Mouse (Mus musculus) stomach, embryonic 16.5 days (tissue): Measurements from ENCODE around the gene Parp14. TPM values are rescaled to one million over a fixed set of nuclear protein-coding genes. Genes with fewer than 3 reads are reported as not detected.

Source experiments
- ATAC-seq: fragments of 200-750 bp; cut with Nextera tagmentation; 2 replicates; pipeline ENCODE4 v1.8.0; 2017; ENCODE audit warnings: moderate number of reproducible peaks, moderate TSS enrichment; ENCODE audit not compliant: insufficient read depth, low FRiP score
- H3K27ac ChIP-seq: fragments of 300-500 bp; sonication (generic); 2 replicates; pipeline ENCODE4 v1.5.1; 2014; ENCODE audit warnings: low read length
- H3K27me3 ChIP-seq: fragments of 300-500 bp; sonication (generic); 2 replicates; pipeline ENCODE4 v1.6.1; 2014; ENCODE audit warnings: low read length, control low read depth, mixed read lengths; ENCODE audit not compliant: control insufficient read depth, insufficient read depth
- H3K36me3 ChIP-seq: fragments of 300-500 bp; sonication (generic); 2 replicates; pipeline ENCODE4 v1.6.1; 2014; ENCODE audit warnings: low read length; ENCODE audit not compliant: control insufficient read depth, insufficient read depth
- H3K4me1 ChIP-seq: fragments of 300-500 bp; sonication (generic); 2 replicates; pipeline ENCODE4 v1.6.1; 2014; ENCODE audit warnings: low read length, control low read depth, mixed read lengths; ENCODE audit not compliant: control insufficient read depth, insufficient read depth
- H3K4me2 ChIP-seq: fragments of 300-500 bp; sonication (generic); 2 replicates; pipeline ENCODE4 v1.6.1; 2014; ENCODE audit warnings: low read depth, low read length, mixed read lengths
- H3K4me3 ChIP-seq: fragments of 300-500 bp; sonication (generic); replicated peaks from 2 replicates; pipeline ENCODE4 v1.5.1; 2014; ENCODE audit warnings: mild to moderate bottlenecking, low read length
- H3K9ac ChIP-seq: fragments of 300-500 bp; sonication (generic); 2 replicates; pipeline ENCODE4 v1.6.1; 2014; ENCODE audit warnings: low read length
- H3K9me3 ChIP-seq: fragments of 300-500 bp; sonication (generic); replicated peaks from 2 replicates; pipeline ENCODE4 v1.6.1; 2016; ENCODE audit warnings: low read length, control low read depth; ENCODE audit not compliant: control insufficient read depth
- WGBS: fragments of 180-500 bp; shearing (Covaris S2); extraction: QIAGEN DNeasy Blood & Tissue Kit; methylation state at CpG from one replicate; pipeline ENCODE4 v1.1.7; 2014; 5-methylcytosine and 5-hydroxymethylcytosine counted together
- polyA plus RNA-seq: library from polyadenylated mRNA; unstranded; fragments of >200 nt; fragmentation: Nextera tagmentation; extraction: Ambion mirVana; gene quantifications from 2 replicates; pipeline ENCODE4 v1.2.1, GENCODE M21; 2015

Parp14 gene
- polyA plus RNA-seq, 1 experiment from 2014 or later, result 2.2 TPM

DNA sequence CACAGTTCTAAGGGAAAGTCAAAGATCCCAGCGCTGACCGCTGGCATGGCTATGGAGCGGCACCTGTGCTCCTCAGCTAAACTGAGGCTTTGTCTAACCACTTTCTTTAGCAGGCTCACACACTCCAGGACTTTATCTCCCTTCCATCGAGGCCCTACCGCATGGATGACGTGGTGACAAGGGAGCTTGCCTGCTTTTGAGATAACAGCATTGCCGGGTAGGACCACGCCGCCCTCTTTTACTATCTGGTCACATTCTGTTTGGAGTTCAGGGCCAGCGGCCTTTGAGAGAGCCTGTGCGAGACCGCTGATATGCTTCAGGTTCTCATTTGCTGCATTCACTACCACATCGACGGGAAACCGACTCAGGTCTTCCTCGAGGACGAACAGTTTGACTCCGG, 14.6 kb downstream of the Parp14 start:
- WGBS, result 84% methylated on average over 18 of the region's 18 CpGs
- ATAC-seq, result no peak
- Histone ChIP-seq H3K4me2 (no peak overlapping the region), H3K9ac (no peak overlapping the region), H3K27me3 (no peaks in the 10 kb centered on the region), H3K9me3 (no peaks in the 10 kb centered on the region), H3K4me1 (no peaks in the 10 kb centered on the region), H3K27ac (no peak overlapping the region), H3K36me3 (no peaks in the 10 kb centered on the region), H3K4me3 (no peak overlapping the region)

DNA sequence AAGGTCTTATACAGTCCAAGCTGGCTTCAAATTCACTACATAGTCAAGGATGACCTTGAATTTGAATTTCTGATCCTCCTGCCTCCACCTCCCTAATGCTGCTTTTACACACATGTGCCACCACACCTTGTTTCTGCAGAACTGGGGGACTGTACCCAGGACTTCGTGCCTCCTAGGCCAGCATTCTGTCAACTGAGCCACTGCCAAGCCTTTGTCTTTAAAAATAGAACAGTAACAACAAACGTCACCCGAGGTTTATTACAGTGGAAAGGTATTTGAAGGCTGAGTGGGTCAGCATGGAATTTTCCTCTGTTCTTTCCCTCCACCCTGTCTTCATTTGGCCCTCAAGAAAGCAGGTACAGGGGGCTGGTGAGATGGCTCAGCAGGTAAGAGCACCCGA, 15.5 kb downstream of the Parp14 start:
- no peak overlapping the region for H3K4me3 ChIP-seq
- H3K36me3 ChIP-seq, result no peaks in the 10 kb centered on the region
- WGBS, result 78% methylated on average over 4 of the region's 4 CpGs
- no peak overlapping the region for H3K4me2 ChIP-seq
- no peaks in the 10 kb centered on the region for H3K9me3 ChIP-seq
- no peak; the same call in 1 of the 2 replicates for ATAC-seq
- H3K27ac ChIP-seq, result no peak overlapping the region
- no peaks in the 10 kb centered on the region for H3K4me1 ChIP-seq
- no peak overlapping the region for H3K9ac ChIP-seq
- H3K27me3 ChIP-seq, result no peaks in the 10 kb centered on the region

DNA sequence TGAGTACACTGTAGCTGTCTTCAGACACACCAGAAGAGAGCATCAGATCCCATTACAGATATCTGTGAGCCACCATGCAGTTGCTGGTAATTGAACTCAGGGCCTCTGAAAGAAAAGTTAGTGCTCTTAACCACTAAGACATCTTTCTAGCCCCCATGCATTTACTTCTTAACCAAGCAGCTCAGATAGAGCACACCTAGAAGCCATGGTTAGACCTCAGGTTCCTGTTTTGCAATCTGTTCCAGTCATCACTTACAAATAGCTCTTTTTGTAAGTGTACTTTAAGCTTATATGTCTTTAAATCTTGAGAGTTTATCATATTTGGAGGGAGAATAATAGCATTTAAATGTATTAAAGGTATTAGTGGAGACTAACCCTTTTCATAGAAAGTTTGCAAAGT, 24.2 kb downstream of the Parp14 start:
- Histone ChIP-seq H3K36me3 (no peaks in the 10 kb centered on the region), H3K4me1 (no peaks in the 10 kb centered on the region), H3K9me3 (no peaks in the 10 kb centered on the region), H3K27me3 (no peaks in the 10 kb centered on the region), H3K4me3 (no peak overlapping the region), H3K4me2 (no peak overlapping the region), H3K27ac (no peak overlapping the region), H3K9ac (no peak overlapping the region)
- no peak for ATAC-seq

DNA sequence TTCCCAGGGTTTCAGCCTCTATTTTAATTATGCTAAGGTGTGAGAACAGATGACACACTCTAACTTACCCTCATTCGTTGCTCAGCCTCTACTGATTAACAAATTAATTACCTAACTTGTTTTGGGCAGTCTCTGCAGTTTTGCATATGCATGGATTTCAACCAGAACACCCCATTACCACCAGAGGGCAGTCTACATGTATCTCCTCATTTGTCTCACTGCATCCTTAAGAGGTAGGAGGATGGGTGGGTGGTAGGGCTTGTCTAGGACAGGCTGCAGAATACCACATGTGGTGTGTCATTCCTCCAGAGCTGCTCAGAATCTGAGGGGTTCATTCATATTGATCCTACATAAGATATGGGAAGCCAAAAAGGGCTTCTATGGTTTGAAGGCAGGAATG, 31.7 kb downstream of the Parp14 start:
- Histone ChIP-seq H3K4me2 (no peak overlapping the region), H3K9ac (no peak overlapping the region), H3K27me3 (no peaks in the 10 kb centered on the region), H3K9me3 (no peaks in the 10 kb centered on the region), H3K4me1 (no peaks in the 10 kb centered on the region), H3K4me3 (no peak overlapping the region), H3K27ac (no peak overlapping the region), H3K36me3 (no peaks in the 10 kb centered on the region)
- WGBS, result 30% methylated on average over 1 of the region's 1 CpGs
- no peak for ATAC-seq

DNA sequence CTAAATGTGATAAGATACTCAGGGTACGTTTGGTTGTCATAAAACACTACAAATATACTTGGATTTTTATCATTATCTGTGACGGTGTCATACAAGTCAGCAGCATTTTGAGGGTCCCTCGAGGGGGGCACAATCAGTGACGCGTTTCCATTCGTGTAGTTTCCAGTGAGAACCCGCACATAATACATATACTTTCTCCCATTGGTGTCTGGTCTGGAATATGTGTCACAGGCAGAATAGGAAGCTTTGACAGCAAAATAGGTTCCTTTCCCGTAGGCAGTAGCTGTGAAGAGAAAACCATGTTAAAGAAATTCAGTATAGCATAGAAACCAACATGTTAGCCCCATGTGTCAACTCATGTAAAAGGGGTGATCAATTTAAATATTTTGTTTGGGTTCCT, 36.7 kb downstream of the Parp14 start:
- H3K27ac ChIP-seq, result no peak overlapping the region
- no peaks in the 10 kb centered on the region for H3K36me3 ChIP-seq
- H3K4me2 ChIP-seq, result no peak overlapping the region
- no peak for ATAC-seq
- H3K4me3 ChIP-seq, result no peak overlapping the region
- H3K9me3 ChIP-seq, result no peaks in the 10 kb centered on the region
- H3K9ac ChIP-seq, result no peak overlapping the region
- WGBS, result 85% methylated on average over 8 of the region's 8 CpGs
- H3K27me3 ChIP-seq, result no peaks in the 10 kb centered on the region
- H3K4me1 ChIP-seq, result no peaks in the 10 kb centered on the region

DNA sequence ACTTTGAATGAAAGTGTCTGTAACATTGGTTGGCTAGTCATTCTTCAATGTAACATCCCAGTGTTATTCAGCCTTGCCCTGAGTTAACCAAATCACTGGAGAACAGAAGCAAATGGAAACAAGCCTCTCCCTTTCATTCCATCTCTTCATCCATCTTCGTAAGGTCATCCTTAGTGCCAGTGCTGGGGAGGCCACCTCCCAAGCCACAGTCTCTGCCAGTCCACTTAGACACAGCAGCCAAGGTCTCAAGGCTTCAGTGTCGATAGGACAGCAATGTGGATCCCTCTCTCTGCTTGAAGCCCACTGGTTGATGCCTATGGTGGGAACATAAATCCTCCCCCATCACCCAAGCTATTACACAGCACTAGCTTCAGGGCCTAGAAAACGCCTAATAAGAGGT, 38.4 kb downstream of the Parp14 start:
- Histone ChIP-seq H3K4me2 (no peak overlapping the region), H3K4me3 (no peak overlapping the region), H3K9me3 (no peaks in the 10 kb centered on the region), H3K4me1 (no peaks in the 10 kb centered on the region), H3K27me3 (no peaks in the 10 kb centered on the region), H3K9ac (no peak overlapping the region), H3K36me3 (no peaks in the 10 kb centered on the region), H3K27ac (no peak overlapping the region)
- WGBS, result 73% methylated on average over 3 of the region's 3 CpGs
- ATAC-seq, result no peak

DNA sequence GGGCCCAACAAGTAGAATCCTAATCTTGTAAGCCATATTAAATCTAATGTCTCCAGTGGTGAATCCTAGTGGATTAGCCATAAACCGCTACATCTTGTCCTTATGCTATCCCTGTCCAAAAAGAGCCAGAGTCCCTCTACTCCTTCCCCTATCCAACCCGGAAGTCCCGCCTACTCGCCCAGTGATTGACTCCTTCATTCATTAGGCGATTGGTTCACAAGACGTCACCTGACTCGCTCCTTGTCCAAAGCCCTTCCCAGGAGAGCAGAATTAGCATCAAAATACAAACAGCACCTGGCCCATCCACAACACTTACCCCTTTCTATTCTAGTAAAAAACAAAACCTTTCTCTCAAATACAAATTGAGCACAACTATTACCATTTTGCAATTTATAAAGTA, 41.3 kb downstream of the Parp14 start:
- no peak for ATAC-seq
- no peak overlapping the region for H3K27ac ChIP-seq
- no peaks in the 10 kb centered on the region for H3K27me3 ChIP-seq
- no peak overlapping the region for H3K4me3 ChIP-seq
- H3K36me3 ChIP-seq, result 0 out of 2 replicates have a peak, but pooled peaks cover 3% of the 10 kb centered on the region
- H3K9ac ChIP-seq, result no peak overlapping the region
- no peaks in the 10 kb centered on the region for H3K9me3 ChIP-seq
- WGBS, result 35% methylated on average over 7 of the region's 7 CpGs
- no peak overlapping the region for H3K4me2 ChIP-seq
- H3K4me1 ChIP-seq, result no peaks in the 10 kb centered on the region

DNA sequence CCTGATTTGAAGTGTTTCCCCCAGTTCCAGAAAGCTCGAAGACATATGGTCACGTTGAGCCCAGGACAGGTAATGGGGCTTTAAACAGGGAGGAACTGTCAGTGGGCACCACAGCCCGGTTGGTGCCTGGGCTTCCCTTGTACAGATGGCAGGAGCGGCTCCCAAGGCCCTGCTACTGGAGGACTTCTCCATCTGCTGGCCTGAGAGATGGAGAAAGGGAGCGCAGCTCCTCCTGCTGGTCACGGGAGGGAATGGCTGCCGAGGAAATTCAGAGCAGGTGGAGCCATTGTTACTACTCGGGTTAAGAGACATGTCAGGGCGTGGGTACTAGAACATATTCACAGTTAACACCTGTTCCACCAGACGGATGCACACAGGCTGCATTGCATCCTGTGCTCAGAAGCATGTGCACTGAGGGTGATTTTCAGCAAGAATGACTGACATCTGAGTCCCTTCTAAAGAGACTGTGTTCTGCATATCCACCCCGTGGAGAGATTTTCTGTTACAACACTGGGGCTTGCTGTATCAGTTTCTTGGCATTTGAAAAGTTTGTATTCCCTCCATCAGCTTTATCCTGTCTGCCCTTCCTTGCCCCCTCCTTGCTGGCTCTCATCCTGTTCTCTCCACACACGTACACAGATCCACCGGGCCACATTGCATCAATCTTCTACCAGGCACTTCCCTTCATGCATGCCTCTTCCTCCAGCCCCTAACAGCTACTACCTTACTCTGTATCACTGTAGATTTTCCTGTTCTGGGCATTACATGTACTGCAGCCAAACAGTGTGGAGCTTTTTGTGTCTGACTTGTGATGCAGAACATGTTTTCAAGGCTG, 53.9 kb downstream of the Parp14 start:
- 36% methylated on average over 13 of the region's 13 CpGs for WGBS
- Histone ChIP-seq H3K9me3 (no peaks in the 10 kb centered on the region), H3K4me2 (no peak overlapping the region), H3K4me1 (0 out of 2 replicates have a peak, but pooled peaks cover 2% of the 10 kb centered on the region), H3K27ac (no peak overlapping the region), H3K9ac (no peak overlapping the region), H3K4me3 (no peak overlapping the region), H3K27me3 (no peaks in the 10 kb centered on the region), H3K36me3 (no peaks in the 10 kb centered on the region; the same call in 1 of the 2 replicates)
- peak; percentile 40; the same call in 1 of the 2 replicates for ATAC-seq

DNA sequence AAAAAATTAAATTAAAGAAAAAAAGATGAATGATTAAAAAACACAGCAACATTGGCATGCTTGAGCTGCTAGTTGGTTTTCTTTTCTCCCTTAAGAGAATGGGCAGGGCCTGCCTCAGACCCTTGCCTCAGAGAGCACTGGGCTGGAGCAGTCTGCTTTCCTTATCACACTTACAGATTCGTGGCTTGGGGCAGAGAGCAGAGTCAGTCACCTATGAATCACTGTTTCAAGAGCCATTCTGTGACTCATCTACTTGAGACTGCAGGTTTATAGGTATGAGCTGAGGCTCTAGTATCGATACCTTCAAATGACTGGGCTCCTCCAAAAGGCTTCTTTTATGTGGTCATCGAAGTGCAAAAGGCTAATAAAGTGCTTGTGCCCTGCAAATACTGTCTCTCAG, 58.2 kb downstream of the Parp14 start:
- Histone ChIP-seq H3K27ac (no peak overlapping the region), H3K36me3 (no peaks in the 10 kb centered on the region), H3K27me3 (no peaks in the 10 kb centered on the region), H3K9ac (no peak overlapping the region), H3K4me1 (0 out of 2 replicates have a peak, but pooled peaks cover 2% of the 10 kb centered on the region), H3K9me3 (no peaks in the 10 kb centered on the region), H3K4me3 (no peak overlapping the region), H3K4me2 (no peak overlapping the region)
- ATAC-seq, result no peak
- 67% methylated on average over 3 of the region's 3 CpGs for WGBS
